Mouse (Mus musculus) myocyte (in vitro differentiated cells): ENCODE data around the gene Fam213a. TPM values are rescaled to one million over a fixed set of nuclear protein-coding genes. Genes with fewer than 3 reads are reported as not detected.

Experiments used
- H3K27me3 ChIP-seq: one replicate; pipeline ENCODE4 v1.6.1; 2011; ENCODE audit not compliant: control insufficient read depth, insufficient read depth, insufficient read length
- H3K36me3 ChIP-seq: one replicate; pipeline ENCODE4 v1.6.1; 2011; ENCODE audit not compliant: control insufficient read depth, insufficient read depth
- H3K4me2 ChIP-seq: one replicate; pipeline ENCODE4 v1.6.1; 2011; ENCODE audit warnings: low read depth, control low read depth
- H3K4me3 ChIP-seq: one replicate; pipeline ENCODE4 v1.5.1; 2011; ENCODE audit warnings: mild to moderate bottlenecking, control low read depth, moderate library complexity
- H3K79me2 ChIP-seq: one replicate; pipeline ENCODE4 v1.6.1; 2011; ENCODE audit not compliant: control insufficient read depth, insufficient read depth
- H3ac ChIP-seq: one replicate; pipeline ENCODE4 v1.6.1; 2011; ENCODE audit not compliant: control insufficient read depth, insufficient read length
- CEBPB ChIP-seq: IDR thresholded peaks from 2 replicates; pipeline ENCODE4 v1.6.1; 2011; ENCODE audit warnings: mild to moderate bottlenecking, moderate library complexity; ENCODE audit not compliant: poor library complexity, insufficient read depth, severe bottlenecking
- E2F4 ChIP-seq: IDR thresholded peaks from one replicate; pipeline ENCODE4 v1.6.1; 2011; ENCODE audit warnings: mild to moderate bottlenecking, control low read depth, moderate library complexity; ENCODE audit not compliant: insufficient read depth
- MAX ChIP-seq: IDR thresholded peaks from one replicate; pipeline ENCODE4 v1.6.1; 2011; ENCODE audit warnings: low read depth, mild to moderate bottlenecking, control low read depth
- MYOD1 ChIP-seq, 3 experiments: IDR thresholded peaks; one replicate each; pipeline ENCODE4 v1.6.1; 2011; ENCODE audit warnings: control low read depth in 2 of 3, low read depth in 2 of 3, mild to moderate bottlenecking in 2 of 3, moderate library complexity in 1 of 3; ENCODE audit not compliant: insufficient read length in 2 of 3, control insufficient read depth in 1 of 3
- MYOG ChIP-seq, 3 experiments: IDR thresholded peaks; one replicate each; pipeline ENCODE4 v1.6.1; 2011; ENCODE audit warnings: control low read depth in 2 of 3, low read depth in 2 of 3, mild to moderate bottlenecking in 2 of 3; ENCODE audit not compliant: insufficient read length in 2 of 3, control insufficient read depth in 1 of 3, insufficient read depth in 1 of 3
- POLR2A ChIP-seq: IDR thresholded peaks from one replicate; pipeline ENCODE4 v1.6.1; 2011; ENCODE audit warnings: low read depth, mild to moderate bottlenecking, control low read depth, moderate library complexity; ENCODE audit not compliant: insufficient read length
- POLR2AphosphoS2 ChIP-seq: IDR thresholded peaks from one replicate; pipeline ENCODE4 v1.6.1; 2011; ENCODE audit warnings: low read depth, control low read depth; ENCODE audit not compliant: insufficient read length
- REST ChIP-seq: IDR thresholded peaks from one replicate; pipeline ENCODE4 v1.6.1; 2011; ENCODE audit warnings: mild to moderate bottlenecking, control low read depth, moderate library complexity; ENCODE audit not compliant: insufficient read depth, insufficient read length
- SRF ChIP-seq: IDR thresholded peaks from one replicate; pipeline ENCODE4 v1.6.1; 2011; ENCODE audit warnings: low read depth; ENCODE audit not compliant: control insufficient read depth, insufficient read length
- TCF12 ChIP-seq: IDR thresholded peaks from one replicate; pipeline ENCODE4 v1.6.1; 2011; ENCODE audit warnings: mild to moderate bottlenecking, control low read depth; ENCODE audit not compliant: poor library complexity, insufficient read depth, severe bottlenecking
- TCF3 ChIP-seq: IDR thresholded peaks from one replicate; pipeline ENCODE4 v1.6.1; 2011; ENCODE audit warnings: low read depth, control low read depth; ENCODE audit not compliant: insufficient read length
- USF1 ChIP-seq: IDR thresholded peaks from one replicate; pipeline ENCODE4 v1.6.1; 2011; ENCODE audit warnings: low read depth, mild to moderate bottlenecking, control low read depth, moderate library complexity
- polyA plus RNA-seq: library from polyadenylated mRNA; unstranded; fragments of >200 nt; fragmentation: generic; extraction: Trizol; gene quantifications from one replicate; pipeline ENCODE4 v1.2.1, GENCODE M21; 2012; ENCODE audit warnings: missing spikeins

Gene Fam213a
- polyA plus RNA-seq, 1 experiment = 1.8 TPM

DNA sequence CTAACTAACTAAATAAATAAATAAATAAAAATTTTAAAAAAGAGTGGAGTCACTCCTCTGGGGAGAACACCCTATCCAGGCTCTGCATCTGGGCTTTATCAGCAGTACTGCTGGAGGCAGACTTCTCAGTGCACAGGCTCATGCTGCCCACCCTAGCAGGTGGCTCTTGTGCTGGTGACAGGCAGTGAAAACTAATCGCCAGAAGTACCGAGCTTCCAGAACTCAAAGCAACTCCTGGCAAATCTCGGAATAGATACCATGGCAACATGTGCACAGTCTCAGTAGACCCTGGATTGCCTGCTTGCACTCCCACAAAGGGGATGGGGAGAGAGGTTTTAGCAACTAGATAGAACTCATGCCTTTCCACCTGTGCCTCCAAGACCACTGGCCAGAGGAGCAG lies 6.7 kb downstream of the Fam213a start:
- Histone ChIP-seq H3K4me2 (no peak overlapping the region), H3K79me2 (no peaks in the 10 kb centered on the region), H3K27me3 (no peaks in the 10 kb centered on the region), H3K36me3 (no peaks in the 10 kb centered on the region), H3ac (no peak overlapping the region), H3K4me3 (no peak overlapping the region)
- no peak for TF ChIP-seq MAX
- no peak for TF ChIP-seq CEBPB
- no peak for TF ChIP-seq MYOD1 (IDR thresholded peaks at IDR 0.05; ENCODE audit: control insufficient read depth in 1 of 3, insufficient read length in 2 of 3, low read depth in 2 of 3)
- TF ChIP-seq MYOG (IDR thresholded peaks at IDR 0.05; ENCODE audit: control insufficient read depth in 1 of 3, insufficient read depth in 1 of 3, insufficient read length in 2 of 3, low read depth in 2 of 3) = no peak
- TF ChIP-seq TCF12 = no peak
- TF ChIP-seq E2F4 = no peak
- no peak for TF ChIP-seq REST
- TF ChIP-seq USF1 = no peak
- TF ChIP-seq SRF = no peak
- TF ChIP-seq POLR2AphosphoS2 = no peak

DNA sequence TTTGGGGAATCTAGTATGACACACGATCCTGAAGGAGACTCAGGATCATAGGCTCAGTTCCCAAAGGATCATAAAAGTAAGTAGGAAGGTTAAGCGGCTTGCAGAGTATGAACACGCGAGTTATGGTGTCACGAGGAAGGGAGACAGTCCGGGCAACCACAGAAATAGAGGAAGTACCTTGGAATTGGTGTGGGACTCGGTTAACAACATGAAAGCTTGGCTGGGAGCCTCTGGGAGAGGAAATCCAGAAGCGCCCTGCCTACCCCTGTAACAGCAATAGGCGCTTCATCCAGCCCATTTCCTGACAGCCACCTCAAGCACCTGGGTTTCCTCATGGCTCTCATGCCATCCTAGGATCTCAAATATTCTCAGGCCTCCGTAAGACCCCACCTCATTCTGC lies 7.3 kb downstream of the Fam213a start:
- Histone ChIP-seq H3K79me2 (no peaks in the 10 kb centered on the region), H3ac (no peak overlapping the region), H3K4me2 (no peak overlapping the region), H3K4me3 (no peak overlapping the region), H3K36me3 (no peaks in the 10 kb centered on the region), H3K27me3 (no peaks in the 10 kb centered on the region)
- TF ChIP-seq POLR2AphosphoS2 (no peak), SRF (no peak), MYOD1 (IDR thresholded peaks at IDR 0.05; ENCODE audit: control insufficient read depth in 1 of 3, insufficient read length in 2 of 3, low read depth in 2 of 3) (no peak), E2F4 (no peak), MYOG (IDR thresholded peaks at IDR 0.05; ENCODE audit: control insufficient read depth in 1 of 3, insufficient read depth in 1 of 3, insufficient read length in 2 of 3, low read depth in 2 of 3) (no peak), TCF12 (no peak), MAX (no peak), POLR2A (no peak), TCF3 (no peak), REST (no peak), CEBPB (no peak), USF1 (no peak)

DNA sequence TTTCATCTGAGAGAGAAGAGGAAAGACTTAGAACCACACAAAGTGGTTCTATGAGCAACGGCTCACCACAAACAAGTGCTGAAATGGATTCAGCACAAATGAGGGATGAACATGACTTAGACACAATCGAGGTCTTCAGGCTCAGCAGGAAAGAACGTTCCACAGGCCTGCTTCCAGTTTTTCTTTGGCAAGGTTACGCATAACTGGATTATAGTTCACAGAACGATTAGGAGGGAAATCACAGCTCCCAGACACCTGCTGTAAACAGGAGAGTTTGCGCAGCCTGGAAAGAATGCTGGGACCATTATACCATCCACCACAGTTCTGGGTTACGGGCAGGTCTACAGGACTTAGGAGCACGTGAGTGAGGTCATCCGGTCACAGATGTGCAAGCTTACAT lies 7.9 kb downstream of the Fam213a start:
- H3K36me3 ChIP-seq = no peaks in the 10 kb centered on the region
- H3ac ChIP-seq = no peak overlapping the region
- TF ChIP-seq MYOD1 (IDR thresholded peaks at IDR 0.05; ENCODE audit: control insufficient read depth in 1 of 3, insufficient read length in 2 of 3, low read depth in 2 of 3) (no peak), CEBPB (no peak), REST (no peak), USF1 (no peak), TCF12 (no peak), E2F4 (no peak), SRF (no peak), POLR2A (no peak), MYOG (IDR thresholded peaks at IDR 0.05; ENCODE audit: control insufficient read depth in 1 of 3, insufficient read depth in 1 of 3, insufficient read length in 2 of 3, low read depth in 2 of 3) (no peak), MAX (no peak), POLR2AphosphoS2 (no peak), TCF3 (no peak)
- no peak overlapping the region for H3K4me3 ChIP-seq
- no peaks in the 10 kb centered on the region for H3K79me2 ChIP-seq
- H3K27me3 ChIP-seq = no peaks in the 10 kb centered on the region
- H3K4me2 ChIP-seq = no peak overlapping the region

DNA sequence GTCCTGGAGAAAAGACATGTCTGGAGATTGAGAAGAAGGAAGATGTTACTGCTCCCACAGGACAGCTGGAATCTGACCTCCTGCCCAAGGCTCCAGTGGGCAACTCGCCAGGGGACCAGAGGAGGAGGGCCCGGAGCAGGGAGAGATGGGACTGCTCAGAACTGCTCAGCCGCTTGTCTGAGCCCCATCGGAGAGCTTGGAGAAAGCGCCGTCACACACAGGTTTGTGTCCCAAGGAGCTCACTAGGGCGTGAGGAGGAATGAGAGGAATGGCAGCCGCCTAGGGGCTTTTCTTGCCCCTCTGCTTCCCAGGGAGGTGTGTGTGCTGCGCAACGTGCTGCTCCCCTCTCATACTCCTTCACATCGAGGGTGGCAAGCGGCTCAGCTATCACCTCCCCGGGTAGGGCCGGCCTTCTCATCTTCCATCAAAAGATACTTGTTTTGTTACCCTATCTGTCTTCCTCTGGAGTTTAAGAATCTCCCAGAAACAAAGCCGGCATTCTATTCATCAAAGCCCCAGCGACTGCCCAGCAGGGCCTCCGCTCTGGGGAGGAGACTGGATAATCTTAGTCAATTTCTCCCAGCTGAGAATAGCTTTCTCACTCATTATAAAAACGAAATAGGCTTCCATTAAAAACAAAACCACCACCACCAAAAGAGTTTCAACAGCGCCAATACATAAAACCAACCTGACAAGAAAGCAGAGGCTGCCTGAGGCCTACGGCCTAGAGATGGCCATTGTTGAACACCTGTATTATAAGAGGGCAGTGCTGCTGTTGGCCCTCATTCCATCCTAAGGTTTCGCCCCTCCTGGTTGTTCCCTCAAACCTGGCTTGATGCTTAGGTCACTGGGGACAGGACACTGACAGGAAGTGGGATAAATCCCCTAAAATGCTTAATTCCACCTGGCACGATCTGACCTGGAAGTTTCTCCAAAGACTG lies 9.1 kb downstream of the Fam213a start:
- Histone ChIP-seq H3K79me2 (no peaks in the 10 kb centered on the region), H3ac (no peak overlapping the region), H3K27me3 (no peaks in the 10 kb centered on the region), H3K4me2 (no peak overlapping the region), H3K36me3 (no peaks in the 10 kb centered on the region), H3K4me3 (no peak overlapping the region)
- TF ChIP-seq SRF (no peak), POLR2A (no peak), REST (no peak), TCF12 (no peak), MYOD1 (IDR thresholded peaks at IDR 0.05; ENCODE audit: control insufficient read depth in 1 of 3, insufficient read length in 2 of 3, low read depth in 2 of 3) (no peak), POLR2AphosphoS2 (no peak), USF1 (no peak), E2F4 (no peak), MAX (no peak)

DNA sequence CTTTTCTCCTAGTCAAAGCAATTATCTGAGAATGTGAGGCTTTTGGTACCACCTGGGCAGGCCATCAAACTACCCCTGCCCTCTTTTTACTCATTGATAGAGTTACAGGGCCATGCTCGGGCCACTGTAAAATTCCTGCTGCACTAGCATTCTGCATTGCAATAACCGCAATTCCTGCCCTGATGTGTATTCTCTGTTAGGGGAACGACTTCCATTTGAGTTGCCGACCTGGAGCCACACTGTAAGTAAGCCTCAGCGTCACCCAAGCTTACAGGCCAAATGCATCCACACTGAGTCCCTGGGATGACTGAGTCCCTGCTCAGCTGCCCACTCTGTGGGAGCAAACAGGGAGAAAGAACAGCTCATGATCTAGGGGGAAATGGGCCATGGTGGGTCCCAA lies 12.0 kb downstream of the Fam213a start:
- no peak for TF ChIP-seq POLR2AphosphoS2
- no peak for TF ChIP-seq CEBPB
- no peak for TF ChIP-seq REST
- no peak for TF ChIP-seq E2F4
- TF ChIP-seq POLR2A = no peak
- no peak for TF ChIP-seq SRF
- TF ChIP-seq TCF3 = no peak
- no peak for TF ChIP-seq MAX
- TF ChIP-seq USF1 = no peak
- TF ChIP-seq MYOD1 (IDR thresholded peaks at IDR 0.05; ENCODE audit: control insufficient read depth in 1 of 3, insufficient read length in 2 of 3, low read depth in 2 of 3) = no peak
- no peak for TF ChIP-seq MYOG (IDR thresholded peaks at IDR 0.05; ENCODE audit: control insufficient read depth in 1 of 3, insufficient read depth in 1 of 3, insufficient read length in 2 of 3, low read depth in 2 of 3)
- TF ChIP-seq TCF12 = no peak
- no peak overlapping the region for H3K4me2 ChIP-seq

More for the DNA sequence above, 12.0 kb downstream of the Fam213a start:
- Histone ChIP-seq H3K79me2 (no peaks in the 10 kb centered on the region), H3K36me3 (no peaks in the 10 kb centered on the region), H3K27me3 (no peaks in the 10 kb centered on the region), H3ac (no peak overlapping the region), H3K4me3 (no peak overlapping the region)
